Mouse (Mus musculus): Measurements from ENCODE around the gene Srebf2. TPM values are rescaled to one million over a fixed set of nuclear protein-coding genes. Genes with fewer than 3 reads are reported as not detected.

The Srebf2 gene
- total RNA-seq, 2 experiments from 2014 or later, result 172 to 174 TPM

GRCm38 (mm10) chr15:82203611-82204351, 56.8 kb downstream of the Srebf2 start:
- no peak for DNase-seq (ENCODE audit: extremely low spot score in 1 of 2, low spot score in 1 of 2)

GRCm38 (mm10) chr15:82204680-82205371, 57.8 kb downstream of the Srebf2 start:
- DNase-seq (ENCODE audit: extremely low spot score in 1 of 2, low spot score in 1 of 2), result no peak

GRCm38 (mm10) chr15:82206365-82207104, 59.6 kb downstream of the Srebf2 start:
- peak in 1 of 2 experiments; percentile 47 for DNase-seq (ENCODE audit: extremely low spot score in 1 of 2, low spot score in 1 of 2)

- no peak for DNase-seq (ENCODE audit: extremely low spot score in 1 of 2, low spot score in 1 of 2)
These were observed 60.1 kb downstream of the Srebf2 start for GRCm38 (mm10) chr15:82207105-82207459.

- DNase-seq (ENCODE audit: extremely low spot score in 1 of 2, low spot score in 1 of 2), result no peak
These were observed 60.7 kb downstream of the Srebf2 start for GRCm38 (mm10) chr15:82207504-82208219.

- no peak for DNase-seq (ENCODE audit: extremely low spot score in 1 of 2, low spot score in 1 of 2)
These were observed 61.3 kb downstream of the Srebf2 start for GRCm38 (mm10) chr15:82208307-82208706.

GRCm38 (mm10) chr15:82209295-82210050, 62.5 kb downstream of the Srebf2 start:
- DNase-seq (ENCODE audit: extremely low spot score in 1 of 2, low spot score in 1 of 2), result no peak

GRCm38 (mm10) chr15:82210801-82211200, 63.8 kb downstream of the Srebf2 start:
- no peak for DNase-seq (ENCODE audit: extremely low spot score in 1 of 2, low spot score in 1 of 2)

- DNase-seq (ENCODE audit: extremely low spot score in 1 of 2, low spot score in 1 of 2), result no peak
These were observed 64.3 kb downstream of the Srebf2 start for GRCm38 (mm10) chr15:82211281-82211680.

GRCm38 (mm10) chr15:82211911-82212751, 65.2 kb downstream of the Srebf2 start:
- DNase-seq (ENCODE audit: extremely low spot score in 1 of 2, low spot score in 1 of 2), result no peak

- no peak for DNase-seq (ENCODE audit: extremely low spot score in 1 of 2, low spot score in 1 of 2)
These were observed 65.7 kb downstream of the Srebf2 start, which contains the start of gene Shisa8 for GRCm38 (mm10) chr15:82212752-82213063. Gene Shisa8, minus strand, starts transcription at chr15:82212815.

GRCm38 (mm10) chr15:82213222-82213621, 66.2 kb downstream of the Srebf2 start:
- DNase-seq (ENCODE audit: extremely low spot score in 1 of 2, low spot score in 1 of 2), result no peak

- DNase-seq (ENCODE audit: extremely low spot score in 1 of 2, low spot score in 1 of 2), result no peak
These were observed 68.5 kb downstream of the Srebf2 start for GRCm38 (mm10) chr15:82215332-82216046.

GRCm38 (mm10) chr15:82216142-82216827, 69.3 kb downstream of the Srebf2 start:
- DNase-seq (ENCODE audit: extremely low spot score in 1 of 2, low spot score in 1 of 2), result no peak

GRCm38 (mm10) chr15:82217039-82217438, 70.1 kb downstream of the Srebf2 start:
- DNase-seq (ENCODE audit: extremely low spot score in 1 of 2, low spot score in 1 of 2), result no peak

GRCm38 (mm10) chr15:82217980-82218379, 71.0 kb downstream of the Srebf2 start:
- no peak for DNase-seq (ENCODE audit: extremely low spot score in 1 of 2, low spot score in 1 of 2)

- DNase-seq (ENCODE audit: extremely low spot score in 1 of 2, low spot score in 1 of 2), result no peak
These were observed 72.0 kb downstream of the Srebf2 start for GRCm38 (mm10) chr15:82218778-82219666.

Measured in layer of hippocampus, postnatal 25 days (tissue).